Mouse (Mus musculus) heart, adult 8-10 months (tissue): ENCODE measurements around the gene Top2a. TPM values are rescaled to one million over a fixed set of nuclear protein-coding genes. Genes with fewer than 3 reads are reported as not detected.
"Not testable (repeated sequence)": the region's sequence is repeated elsewhere in the genome, so short reads cannot be mapped to it uniquely, and the experiment has no call there.

Source experiments
- DNase-seq: peaks from one replicate; pipeline ENCODE4 v3.0.0; 2022; ENCODE audit warnings: low spot score
- total RNA-seq, 4 experiments: library from RNA; stranded (reverse); gene quantifications; 2 replicates each; pipeline ENCODE4 v1.2.4; 2022

Top2a gene
- total RNA-seq, 4 experiments from 2014 or later, result 0.41 to 3.2 (median 0.94) TPM

DNA sequence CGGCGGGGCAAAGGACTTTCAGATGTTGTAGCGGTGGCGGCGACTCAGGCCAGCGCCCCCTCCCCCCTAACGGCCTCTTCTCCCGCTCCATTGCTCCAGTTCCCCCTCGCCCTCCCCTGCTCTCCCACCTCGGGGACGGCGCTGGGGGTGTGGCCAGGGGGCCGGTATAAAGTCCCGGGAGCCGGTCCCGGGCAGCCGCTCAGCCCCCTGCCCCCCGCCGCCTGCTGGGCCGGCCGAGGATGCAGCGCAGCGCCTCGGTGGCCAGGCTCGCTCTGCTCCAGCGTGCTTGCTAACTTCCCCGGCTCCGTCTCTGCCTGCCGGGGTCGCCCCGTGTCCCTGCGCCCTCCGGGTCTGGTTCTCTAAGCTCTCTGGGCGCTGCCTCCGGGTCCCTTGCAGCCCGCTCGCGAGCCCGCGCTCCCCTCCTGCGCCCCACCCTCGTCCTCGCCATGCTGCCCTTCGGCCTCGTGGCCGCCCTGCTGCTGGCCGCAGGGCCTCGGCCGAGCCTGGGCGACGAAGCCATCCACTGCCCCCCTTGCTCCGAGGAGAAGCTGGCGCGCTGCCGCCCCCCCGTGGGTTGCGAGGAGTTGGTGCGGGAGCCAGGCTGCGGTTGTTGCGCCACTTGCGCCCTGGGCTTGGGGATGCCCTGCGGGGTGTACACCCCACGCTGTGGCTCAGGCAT is 17.2 kb upstream of the Top2a start, which contains the start of gene Igfbp4:
TSS of gene Igfbp4 (plus strand) at position 194 of the 679 bp plus-strand sequence.
- no peak for DNase-seq

DNA sequence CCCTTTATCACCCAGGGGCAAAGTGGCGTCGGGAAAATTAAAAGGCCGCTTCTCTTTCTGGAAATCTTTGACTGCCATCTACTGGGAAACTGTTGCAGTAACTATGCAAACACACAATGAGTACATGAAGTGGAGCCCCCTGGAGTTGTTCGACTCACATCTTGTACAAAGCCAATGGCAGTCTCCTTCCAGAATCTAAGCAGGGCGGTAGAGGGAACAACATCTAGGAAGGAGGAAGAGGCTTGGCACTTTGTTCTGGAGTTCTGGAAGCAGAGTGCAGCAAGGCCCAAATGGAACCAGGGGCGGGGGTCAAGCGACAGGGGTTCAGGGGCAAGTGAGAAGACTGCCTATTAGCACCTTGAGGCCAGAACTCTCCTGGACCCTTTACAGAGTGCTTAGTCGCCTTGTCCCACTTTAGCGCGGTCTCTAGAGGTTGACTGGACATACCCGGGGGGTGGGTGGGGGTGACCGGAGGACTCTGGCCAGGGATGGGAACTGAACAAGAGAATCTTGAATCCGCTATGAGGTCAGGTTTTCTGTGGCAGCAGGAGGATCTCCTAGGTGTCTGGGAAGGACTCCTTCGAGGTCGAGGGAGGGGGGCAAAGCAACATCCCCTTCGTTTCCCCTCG is 16.5 kb upstream of the Top2a start:
- no peak for DNase-seq

DNA sequence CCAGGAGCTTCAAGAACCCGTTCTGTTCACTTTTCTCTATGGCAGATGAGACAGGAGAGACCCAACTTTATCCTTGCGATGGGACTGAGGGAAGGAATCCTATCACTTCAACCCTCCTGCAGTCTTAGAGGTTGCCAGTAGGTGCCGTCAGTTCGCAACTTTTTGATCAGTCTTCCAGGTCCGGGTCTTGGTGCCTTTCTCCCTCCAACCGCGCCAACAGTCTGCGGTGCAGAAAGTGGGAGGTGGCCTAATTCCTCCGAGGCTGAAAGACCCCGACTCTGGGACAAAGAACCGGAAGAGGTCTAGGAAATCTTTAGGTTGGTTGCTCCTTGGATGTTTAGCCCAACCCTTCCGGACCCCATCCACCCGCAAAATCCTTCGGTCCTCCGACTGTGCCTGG is 15.8 kb upstream of the Top2a start:
- peak; percentile 86 for DNase-seq

DNA sequence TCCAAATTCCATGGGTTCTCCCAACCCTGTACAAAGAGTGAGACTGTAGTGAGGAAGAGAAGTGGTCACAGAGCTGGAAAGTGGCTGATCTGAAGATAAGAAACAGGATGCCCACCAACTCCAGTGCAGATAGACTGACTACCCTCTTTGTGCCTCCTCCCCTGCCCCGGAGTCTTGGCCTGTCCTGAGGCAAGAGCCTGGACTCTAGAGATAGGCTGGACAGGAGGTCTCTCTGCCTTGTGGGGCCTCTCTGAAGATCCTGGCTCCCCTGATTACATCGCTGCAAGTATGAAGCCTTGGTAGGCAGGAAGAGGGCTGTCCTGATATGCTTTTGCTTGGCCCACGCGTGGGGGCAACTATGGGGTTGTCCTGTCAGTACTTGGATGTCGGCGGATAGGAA is 12.3 kb upstream of the Top2a start:
- DNase-seq, result no peak

DNA sequence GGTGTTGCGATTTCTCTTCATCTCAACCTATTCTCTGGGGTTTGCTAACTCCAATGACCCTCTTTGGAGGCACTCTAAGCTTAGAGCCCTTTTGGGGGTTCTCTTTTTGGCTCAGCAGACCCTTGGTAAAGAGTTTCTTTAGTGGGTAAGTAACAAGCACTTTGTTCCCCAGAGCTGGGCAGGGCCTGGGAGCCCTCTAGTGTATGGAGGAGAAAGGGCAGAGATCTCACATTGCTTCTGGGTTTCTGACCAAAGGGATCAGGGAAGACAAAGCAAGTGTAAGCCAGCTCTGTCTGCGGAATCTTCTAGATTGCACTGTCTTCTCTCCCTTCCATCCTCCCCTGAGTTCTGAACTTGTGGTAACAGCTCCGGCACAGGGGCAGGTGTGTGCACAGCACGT is 11.4 kb upstream of the Top2a start:
- no peak for DNase-seq

DNA sequence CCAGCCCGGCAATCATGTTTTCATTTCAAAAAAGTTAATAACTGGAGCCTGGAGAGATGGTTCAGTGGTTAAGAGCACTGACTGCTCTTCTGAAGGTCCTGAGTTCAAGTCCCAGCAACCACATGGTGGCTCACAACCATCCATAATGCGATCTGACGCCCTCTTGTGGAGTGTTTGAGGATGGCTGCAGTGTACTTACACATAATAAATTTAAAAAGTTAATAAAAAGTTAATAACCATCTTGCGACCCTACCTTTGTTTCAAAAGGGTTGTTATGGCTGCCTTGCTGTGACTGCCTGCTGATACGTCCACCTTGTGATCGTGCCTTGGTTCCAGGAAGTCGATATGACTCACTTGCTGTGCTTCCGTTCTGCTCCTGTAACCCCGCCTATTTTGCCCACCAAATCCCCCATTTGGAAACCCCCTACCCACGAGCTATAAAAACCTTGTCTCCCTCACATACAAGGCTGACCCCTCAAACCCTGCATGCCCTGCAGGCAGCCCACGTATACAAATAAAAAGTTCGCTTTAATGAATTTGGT is 3.0 kb upstream of the Top2a start:
- no peak for DNase-seq

DNA sequence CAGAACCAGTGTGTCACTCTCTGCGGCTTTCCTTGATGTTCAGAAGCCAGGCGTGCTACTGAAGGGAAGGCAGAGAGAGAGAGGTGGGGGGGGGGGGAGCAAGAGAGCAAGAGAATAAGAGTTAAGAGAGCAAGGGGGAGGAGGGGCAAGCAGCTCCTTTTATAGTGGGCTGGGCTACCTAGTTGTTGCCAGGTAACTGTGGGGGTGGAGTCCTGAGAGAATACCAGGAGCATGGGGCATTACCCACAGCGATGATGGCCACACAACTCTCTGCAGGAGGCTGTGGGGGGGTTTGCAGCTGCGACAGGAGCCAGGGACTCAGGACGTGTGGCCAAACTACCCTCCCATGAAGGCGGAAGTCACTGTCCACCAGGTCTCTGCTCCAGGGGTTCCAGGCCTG is 1.9 kb upstream of the Top2a start:
- DNase-seq, result no peak

DNA sequence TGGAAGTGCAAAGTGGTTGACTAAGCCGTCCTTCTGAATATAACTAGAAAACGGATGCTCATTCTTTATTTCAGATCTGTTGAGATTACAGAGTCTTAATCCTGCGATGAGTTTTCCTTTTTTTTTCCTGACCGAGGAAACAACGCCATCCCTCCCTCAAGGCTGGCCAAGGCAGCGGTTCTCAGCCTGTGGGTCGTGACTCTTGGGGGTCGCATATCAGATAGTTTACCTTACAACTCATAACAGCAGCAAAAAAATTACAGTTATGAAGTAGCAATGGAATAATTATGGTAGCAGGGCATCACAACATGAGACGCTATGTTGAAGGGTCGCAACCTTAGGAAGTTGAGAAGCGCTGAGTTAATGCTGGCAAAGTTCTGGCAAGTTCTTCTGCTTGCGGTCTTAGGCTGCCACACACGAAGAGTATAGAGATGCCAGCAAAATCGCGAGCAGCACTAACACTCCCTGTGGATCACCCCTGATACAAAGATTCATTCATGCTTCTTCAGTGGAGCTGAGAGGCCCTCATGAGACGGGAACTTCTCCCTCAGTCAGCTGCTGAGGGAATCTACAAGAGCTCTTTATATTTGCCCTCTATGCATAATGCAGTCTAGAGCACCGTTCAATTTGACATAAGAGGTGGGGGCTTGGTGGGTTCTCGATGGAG is 612 bp upstream of the Top2a start:
- no peak for DNase-seq

DNA sequence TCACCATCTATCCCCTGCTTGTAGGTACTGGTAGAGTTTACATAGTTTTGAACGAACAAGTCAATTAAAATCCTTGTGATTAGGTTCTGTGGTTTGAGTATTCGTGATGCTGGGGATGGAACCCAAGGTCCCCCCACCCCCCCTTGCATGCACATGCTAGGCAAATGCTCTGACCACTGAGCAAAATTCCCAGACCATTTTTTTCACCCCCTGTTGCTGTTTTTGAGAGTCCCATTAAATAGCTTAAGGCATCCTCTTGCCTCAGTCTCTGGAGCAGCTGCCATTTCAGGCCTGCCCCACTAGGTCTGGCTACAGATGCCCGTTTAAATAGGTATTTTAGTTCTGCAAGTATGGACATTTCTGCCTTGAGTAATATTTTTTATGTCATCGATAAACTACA is 895 bp downstream of the Top2a start:
- no peak for DNase-seq

DNA sequence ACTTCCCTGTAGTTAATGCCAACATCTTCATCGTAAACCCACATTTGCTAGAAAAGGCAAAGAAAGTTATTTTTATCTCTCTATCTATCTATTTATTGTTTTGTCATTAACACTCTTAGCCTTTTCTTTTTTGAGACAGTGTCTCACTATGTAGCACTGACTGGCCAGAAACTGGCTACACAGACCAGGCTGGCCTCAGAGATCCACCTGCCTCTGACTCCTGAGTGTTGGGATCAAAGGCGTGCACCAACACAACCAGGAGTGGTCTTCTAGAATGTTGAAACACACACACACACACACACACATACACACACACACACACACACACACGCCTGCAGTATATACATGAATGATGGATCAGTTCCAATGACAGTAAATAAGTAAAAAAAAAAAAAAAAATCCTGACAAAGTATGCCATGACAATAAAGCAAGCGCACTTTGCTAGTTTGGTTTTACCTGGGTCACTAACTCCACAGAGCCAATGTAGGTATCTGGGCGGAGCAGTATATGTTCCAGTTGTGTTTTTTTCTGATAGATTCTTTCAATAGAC is 1.5 kb downstream of the Top2a start:
- DNase-seq, result no peak

DNA sequence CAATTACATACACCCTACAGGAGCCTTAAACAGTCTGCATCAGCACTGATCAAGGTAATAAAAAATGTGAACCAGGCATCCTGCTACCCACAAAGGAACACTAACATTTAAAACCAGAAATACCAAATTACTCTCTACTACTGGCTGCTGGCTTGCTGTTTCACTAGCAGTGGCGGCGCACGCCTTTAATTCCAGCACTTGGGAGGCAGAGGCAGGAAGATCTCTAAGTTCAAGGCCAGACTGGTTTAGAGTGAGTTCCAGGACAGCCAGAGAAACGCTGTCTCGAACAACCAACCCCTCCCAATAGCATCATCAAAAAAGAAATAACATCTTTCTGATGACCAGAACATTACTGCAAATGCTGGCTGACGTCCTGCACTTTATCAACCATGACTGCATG is 4.1 kb downstream of the Top2a start:
- no peak for DNase-seq

DNA sequence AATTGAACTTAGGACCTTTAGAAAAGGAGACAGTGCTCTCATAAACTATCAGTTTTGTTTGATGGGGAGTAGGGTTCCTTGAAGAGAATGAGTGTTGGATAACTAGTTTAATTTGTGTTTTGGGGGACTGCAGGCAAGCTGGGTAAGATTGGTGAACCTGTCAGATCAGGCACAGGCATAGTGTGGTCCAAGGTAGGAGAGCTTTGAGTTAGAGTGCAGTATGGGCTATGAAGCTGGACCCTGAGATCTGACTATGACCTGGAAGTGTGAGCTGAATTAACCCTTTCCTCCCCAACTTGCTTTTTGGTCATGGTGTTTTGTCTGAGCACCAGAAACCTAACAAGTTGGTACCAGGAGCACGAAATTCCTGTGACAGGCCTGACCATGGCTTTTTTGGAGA is 10.1 kb downstream of the Top2a start:
- no peak for DNase-seq

DNA sequence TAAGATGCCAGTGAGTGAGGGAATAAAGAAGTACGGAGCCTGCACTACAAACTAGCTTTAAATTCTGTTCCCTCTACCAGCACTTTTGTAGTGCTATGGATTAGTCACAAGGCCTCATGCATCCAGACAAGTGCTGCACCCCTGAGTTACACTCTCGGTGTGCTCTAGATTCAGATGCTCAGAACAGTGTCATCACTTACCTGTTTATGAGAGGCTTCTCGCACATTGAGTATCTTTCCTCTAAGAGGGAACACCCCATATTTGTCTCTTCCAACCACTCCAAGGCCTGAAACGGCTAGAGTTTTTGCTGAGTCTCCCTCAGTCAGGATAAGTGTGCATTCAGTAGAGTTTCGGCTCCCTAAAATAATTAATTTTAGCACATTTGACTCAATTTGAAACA is 13.3 kb downstream of the Top2a start:
- DNase-seq, result no peak

DNA sequence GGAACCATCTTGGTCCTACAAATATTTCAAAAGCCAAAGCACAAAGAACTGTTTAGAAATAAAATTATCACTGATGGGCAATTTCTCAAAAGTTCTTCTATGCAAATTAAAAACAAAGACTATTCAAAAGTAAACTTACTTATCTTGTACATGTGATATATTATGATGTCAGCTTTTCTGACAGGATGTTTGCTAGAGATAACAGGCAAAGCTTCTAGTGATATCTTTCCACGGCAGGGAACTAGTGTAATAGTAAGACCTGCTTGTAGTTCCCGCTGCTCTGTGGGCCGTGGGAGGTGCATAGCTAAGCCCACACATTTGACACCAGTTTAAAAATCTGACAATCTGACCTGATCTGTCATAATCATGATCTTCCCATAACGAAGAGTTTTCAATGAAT is 13.9 kb downstream of the Top2a start:
- DNase-seq, result no peak

DNA sequence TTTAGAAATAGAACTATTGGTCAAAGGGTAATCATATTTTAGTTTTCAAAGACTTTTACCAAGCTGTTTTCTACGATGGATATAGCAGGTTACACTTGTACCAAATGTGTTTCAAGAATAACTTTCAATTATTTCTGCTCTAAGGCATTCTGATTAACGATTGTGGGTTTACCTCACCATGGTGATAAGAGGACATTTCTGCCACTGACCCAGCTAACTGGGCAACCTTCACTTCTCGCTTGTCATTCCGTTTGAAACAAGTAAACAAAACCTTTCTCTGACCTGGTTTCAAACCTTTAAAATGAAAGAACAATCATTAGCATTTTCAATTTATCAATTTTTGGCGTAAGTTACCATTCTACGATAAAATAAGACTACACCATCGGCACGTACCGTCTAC is 17.2 kb downstream of the Top2a start:
- no peak for DNase-seq

DNA sequence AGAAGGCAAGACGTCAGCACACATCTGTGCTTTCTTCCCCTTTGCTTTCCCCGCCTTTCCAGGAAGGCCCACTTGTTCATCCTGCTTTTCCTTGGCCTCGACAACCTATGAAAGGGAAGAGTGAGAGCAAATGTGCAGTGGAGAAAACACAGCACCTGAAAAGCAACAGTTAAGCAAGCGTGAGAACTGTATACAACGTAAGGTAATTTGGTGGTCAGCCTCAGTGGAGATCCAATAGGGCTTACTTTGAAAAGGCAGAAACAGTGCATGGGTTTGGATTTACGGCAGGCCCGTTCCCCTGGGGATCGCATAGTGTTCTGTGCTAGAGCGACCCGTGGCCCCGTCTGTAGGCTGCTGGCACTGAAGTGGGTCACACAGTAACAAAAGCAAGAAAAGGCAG is 24.7 kb downstream of the Top2a start:
- DNase-seq, result no peak

DNA sequence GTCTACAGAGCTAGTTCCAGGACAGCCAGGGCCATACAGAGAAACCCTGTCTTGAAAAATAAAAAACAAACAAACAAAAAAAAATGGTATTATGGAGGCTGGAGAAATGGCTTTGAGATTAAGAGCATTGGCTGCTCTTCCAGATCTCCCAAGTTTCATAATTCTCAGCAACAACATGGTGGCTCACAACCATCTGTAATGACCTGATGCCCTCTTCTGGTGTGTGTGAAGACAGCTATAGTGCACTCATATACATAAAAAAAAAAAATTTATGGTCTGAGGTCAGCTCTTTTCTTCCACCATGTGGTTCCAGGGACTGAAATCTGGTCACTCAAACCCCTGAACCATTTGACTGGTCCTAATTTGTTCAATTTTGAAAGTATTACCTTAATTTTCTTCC is 25.2 kb downstream of the Top2a start:
- no peak for DNase-seq

DNA sequence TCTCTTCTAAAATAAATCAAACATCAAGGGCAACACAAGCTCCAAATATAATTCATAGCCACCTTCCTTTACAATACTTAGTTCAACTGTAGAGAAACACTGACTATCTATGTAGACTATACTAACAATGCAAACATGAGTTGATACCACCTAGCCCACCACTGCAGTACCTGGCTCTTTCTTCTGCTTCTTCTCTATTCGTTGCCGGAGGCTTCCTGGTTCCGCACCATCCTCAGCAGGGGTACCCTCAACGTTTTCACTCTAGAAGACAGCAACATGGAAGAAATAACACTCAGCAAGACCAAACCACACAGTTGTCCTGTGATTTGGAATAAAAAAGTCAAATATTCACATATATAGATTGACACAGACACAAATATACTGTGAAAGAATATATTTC is 26.3 kb downstream of the Top2a start:
- no peak for DNase-seq

DNA sequence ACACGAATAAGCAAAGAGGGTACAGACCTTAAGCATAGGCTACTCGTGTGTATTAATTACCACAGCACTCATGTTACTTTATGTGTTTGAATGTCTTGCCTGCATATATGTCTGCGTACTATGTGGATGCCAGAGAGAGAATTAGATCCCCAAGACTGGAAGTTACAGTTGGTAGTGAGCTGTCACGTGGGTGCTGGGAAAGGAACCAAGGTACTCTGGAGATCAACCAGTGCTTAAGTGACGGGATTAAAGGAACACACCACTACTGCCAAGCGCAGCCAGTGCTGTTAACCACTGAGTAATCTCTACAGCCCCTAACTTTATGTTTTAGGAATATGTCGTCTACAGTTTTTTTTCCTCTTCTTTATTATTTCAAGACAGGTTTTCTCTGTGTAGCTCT is 28.0 kb downstream of the Top2a start:
- no peak for DNase-seq

DNA sequence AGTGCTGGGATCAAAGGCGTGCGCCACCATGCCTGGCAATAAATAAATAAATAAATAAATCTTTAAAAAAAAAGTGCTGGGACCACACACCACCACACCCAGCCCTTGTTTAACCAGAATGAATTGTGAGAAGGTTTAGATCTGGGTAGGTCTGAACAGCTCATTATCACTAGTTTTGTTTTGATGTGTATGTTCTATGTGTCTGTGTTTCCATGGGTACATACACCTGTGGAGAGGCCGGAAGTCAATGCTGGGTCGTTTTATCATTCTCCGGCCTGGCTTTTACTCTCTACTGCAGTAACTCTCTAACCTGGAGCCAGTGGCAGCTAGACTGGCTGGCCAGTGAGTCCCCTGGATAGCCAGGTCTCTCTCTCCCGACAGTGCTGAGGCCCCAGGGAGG is 33.1 kb downstream of the Top2a start:
- DNase-seq, result no peak

DNA sequence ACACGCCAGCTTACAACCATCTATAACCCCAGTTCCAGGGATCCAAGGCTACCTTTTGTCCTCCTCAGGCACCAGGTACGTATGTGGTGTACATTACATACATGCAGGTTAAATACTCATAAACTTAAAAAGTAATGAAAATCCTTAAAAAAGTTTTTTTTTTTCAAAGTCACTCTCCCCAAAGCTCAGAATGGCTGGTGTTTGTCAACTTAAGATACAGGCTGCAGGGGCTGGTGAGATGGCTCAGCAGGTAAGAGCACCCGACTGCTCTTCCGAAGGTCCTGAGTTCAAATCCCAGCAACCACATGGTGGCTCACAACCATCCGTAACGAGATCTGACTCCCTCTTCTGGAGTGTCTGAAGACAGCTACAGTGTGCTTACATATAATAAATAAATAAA is 35.7 kb downstream of the Top2a start:
- not testable (repeated sequence) for DNase-seq

DNA sequence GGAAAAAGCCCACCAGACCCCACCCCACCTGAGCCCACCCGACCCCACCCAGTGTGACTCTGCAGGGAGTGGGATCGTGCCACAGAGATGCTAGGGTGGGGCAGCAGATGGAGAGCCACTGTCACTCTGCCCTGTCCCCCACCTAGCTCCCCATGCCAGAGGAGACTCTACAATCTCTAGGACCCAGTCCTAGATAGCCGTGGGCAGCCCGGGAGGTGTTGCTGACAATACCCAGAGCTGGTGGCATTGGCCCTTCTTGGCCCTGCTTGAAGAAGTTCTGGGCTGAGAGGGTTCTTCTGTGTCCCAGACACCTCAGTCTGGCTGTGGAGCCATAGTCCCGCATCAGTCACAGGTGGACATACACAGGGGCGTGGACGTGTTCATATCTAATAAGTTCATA is 38.4 kb downstream of the Top2a start:
- no peak for DNase-seq

DNA sequence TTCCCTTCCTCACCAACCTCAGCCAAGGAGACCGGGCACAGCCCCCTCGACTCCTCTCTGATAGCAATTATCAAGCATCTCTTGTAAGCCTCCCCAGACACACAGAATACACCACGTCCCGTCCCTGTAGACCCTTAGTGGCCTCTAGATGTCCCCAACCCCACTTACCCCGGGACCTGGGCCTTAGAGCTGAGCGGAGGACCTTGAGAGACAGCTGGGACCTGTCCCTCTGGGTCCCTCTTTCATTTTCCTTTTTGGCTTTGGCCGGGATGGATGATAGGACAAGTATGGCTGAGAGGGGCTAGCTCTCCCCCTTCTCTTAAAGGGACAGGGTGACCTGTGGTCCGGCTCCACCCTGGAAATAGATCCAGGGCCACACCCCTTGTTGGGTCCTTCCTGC is 40.4 kb downstream of the Top2a start:
- DNase-seq, result no peak
